21 mouse cellular contexts compared by ENCODE assay signal in the genomic region with DNA sequence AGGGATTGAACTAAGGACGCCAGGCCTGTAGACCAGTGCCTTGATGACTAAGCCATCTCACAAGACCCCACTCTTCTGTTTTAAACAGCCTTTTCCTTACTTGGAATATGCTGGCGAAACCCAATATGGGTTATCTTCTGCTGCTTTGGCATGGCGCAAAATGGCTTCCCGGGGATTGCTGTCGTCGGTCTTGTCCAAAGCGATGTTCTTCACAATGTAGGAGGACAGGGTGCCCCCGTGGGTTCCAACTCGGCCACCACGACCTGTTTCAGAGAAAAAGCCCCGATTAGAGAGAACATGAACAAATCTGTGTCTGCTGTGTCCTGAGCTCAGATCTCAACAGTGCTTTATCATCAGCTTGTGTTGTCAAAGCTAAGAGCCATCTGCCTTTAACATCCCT.
A peak's percentile ranks its signal among the peaks of the same experiment; 100 is the strongest.
DNase-seq lines count a peak whose midpoint lies in the region; ATAC-seq and TF ChIP-seq lines count a peak whose summit lies in the region.
"Had no signal": no experiment of that assay in that cellular context is flagged by ENCODE, and none has a peak within 500 bp of the region (broad histone marks: within the 10 kb centered on the region; RNA-seq: fewer than 3 reads in every experiment).

No protein-coding gene starts in this region.

- intact Hi-C loops in gastrocnemius, adult 2 months (cut with DNase I): no loop called here

- H3K4me2 ChIP-seq in midbrain, embryonic 11.5 days: no peak overlapping the region

- no peak overlapping the region for H3K4me3 ChIP-seq in gastrocnemius, adult 2 months
- no peak overlapping the region for H3K4me3 ChIP-seq in midbrain, embryonic 11.5 days (ENCODE audit: low read depth, low read length)
- H3K4me3 ChIP-seq in midbrain, embryonic 10.5 days: no peak overlapping the region

- WGBS in midbrain, embryonic 11.5 days: 93% methylated on average over 11 of the region's 11 CpGs
- 92% methylated on average over 11 of the region's 11 CpGs for WGBS in midbrain, embryonic 10.5 days

- H3K4me1 ChIP-seq in midbrain, embryonic 11.5 days (ENCODE audit: control insufficient read depth, insufficient read depth, low read length): peaks cover 20% of the 10 kb centered on the region
- H3K4me1 ChIP-seq in midbrain, embryonic 10.5 days: peaks cover 47% of the 10 kb centered on the region

- no peaks in the 10 kb centered on the region for H3K9me3 ChIP-seq in midbrain, embryonic 11.5 days (ENCODE audit: control insufficient read depth, low read length)
- 0 out of 2 replicates have a peak, but pooled peaks cover 3% of the 10 kb centered on the region for H3K9me3 ChIP-seq in midbrain, embryonic 10.5 days (replicated peaks)
- H3K9me3 ChIP-seq: G1E had no signal

- no peak for TF ChIP-seq CTCF in gastrocnemius, adult 2 months (IDR thresholded peaks at IDR 0.05)

- H3K27ac ChIP-seq in gastrocnemius, adult 2 months: peak overlapping the region; percentile 79; the same call in 1 of the 2 replicates
- no peak overlapping the region for H3K27ac ChIP-seq in midbrain, embryonic 11.5 days (ENCODE audit: low read depth, low read length)
- H3K27ac ChIP-seq in midbrain, embryonic 10.5 days (replicated peaks): no peak overlapping the region

- peaks cover 11% of the 10 kb centered on the region; the same call in 1 of the 2 replicates for H3K27me3 ChIP-seq in midbrain, embryonic 11.5 days (ENCODE audit: control insufficient read depth, insufficient read depth, low read length)
- peaks cover 27% of the 10 kb centered on the region for H3K27me3 ChIP-seq in midbrain, embryonic 10.5 days (ENCODE audit: low read depth, poor library complexity, severe bottlenecking)
- H3K27me3 ChIP-seq: CH12.LX, Patski had no signal

- DNase-seq in gastrocnemius, adult 2 months: no peak
- no peak for DNase-seq in gastrocnemius, adult 8-10 months (ENCODE audit: low spot score in 2 of 2)
- peak; percentile 84 for DNase-seq in heart, adult 11 months
- DNase-seq in heart, adult 18-20 months: no peak
- DNase-seq in midbrain, embryonic 11.5 days (ENCODE audit: low spot score, missing footprints): peak; percentile 79
- no peak for DNase-seq in midbrain, embryonic 10.5 days (ENCODE audit: low spot score)
- DNase-seq: adrenal gland, adult 2 months; adrenal gland, adult 8-10 months; adrenal gland, postnatal 10 days; adrenal gland, postnatal 14 days; adrenal gland, postnatal 25 days; adrenal gland, postnatal 36 days; B cell, adult 2 months; cerebellum, adult 11 months; cerebellum, adult 11-12 months; cerebellum, adult 18-20 months had no signal

- ATAC-seq in midbrain, embryonic 11.5 days (ENCODE audit: low FRiP score): no peak
- ATAC-seq: activated CD4-positive, CD25-positive, alpha-beta regulatory T cell, adult 4 months; CD4-positive, CD25-positive, alpha-beta regulatory T cell, adult 4 months; Patski had no signal

- no peaks in the 10 kb centered on the region; the same call in 1 of the 2 replicates for H3K36me3 ChIP-seq in midbrain, embryonic 11.5 days (ENCODE audit: control insufficient read depth, insufficient read depth, low read length)
- peaks cover 27% of the 10 kb centered on the region for H3K36me3 ChIP-seq in midbrain, embryonic 10.5 days

- H3K9ac ChIP-seq in midbrain, embryonic 11.5 days (ENCODE audit: low read length): no peak overlapping the region

Comparison
In these comparisons a context has a peak if more than half of its experiments do, and no peak if none do; other contexts are left out.
1. DNase-seq: peak in heart, adult 11 months (single experiment) and midbrain, embryonic 11.5 days (single experiment); none in gastrocnemius, adult 2 months (single experiment), gastrocnemius, adult 8-10 months (0 of 2), heart, adult 18-20 months (0 of 2) and midbrain, embryonic 10.5 days (single experiment).